Mouse (Mus musculus) thymus, postnatal 36 days (tissue): ENCODE data around the gene Actl11.
A peak's percentile ranks its signal among the peaks of the same experiment; 100 is the strongest.

ENCODE experiments used
- DNase-seq, 2 experiments: peaks; one replicate each; pipeline ENCODE4 v3.0.0; 2022; ENCODE audit warnings: mixed read lengths in 2 of 2

Actl11 gene

DNA sequence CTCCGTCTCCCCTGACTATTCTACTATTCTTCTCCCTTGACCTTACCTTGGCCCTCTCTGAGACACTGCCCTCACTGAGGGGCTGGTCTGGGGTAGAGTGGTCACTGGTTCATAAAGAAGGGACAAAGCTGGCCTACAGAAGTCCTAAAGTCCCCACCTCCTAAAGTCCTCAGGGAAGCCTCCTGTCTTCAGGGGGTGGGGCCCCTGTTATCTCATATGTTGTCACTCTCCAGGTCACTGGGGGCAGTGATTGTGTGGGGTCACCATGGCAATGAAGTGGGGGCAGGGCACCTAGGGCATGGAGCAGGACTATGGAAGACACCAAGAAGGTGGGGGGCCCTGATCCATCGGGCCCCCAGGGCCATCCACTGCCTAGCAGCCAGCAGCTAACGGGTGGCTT is at the start of gene Actl11:
Actl11 (plus strand) TSS at position 301 of the 400 bp plus-strand sequence.
- DNase-seq = no peak

DNA sequence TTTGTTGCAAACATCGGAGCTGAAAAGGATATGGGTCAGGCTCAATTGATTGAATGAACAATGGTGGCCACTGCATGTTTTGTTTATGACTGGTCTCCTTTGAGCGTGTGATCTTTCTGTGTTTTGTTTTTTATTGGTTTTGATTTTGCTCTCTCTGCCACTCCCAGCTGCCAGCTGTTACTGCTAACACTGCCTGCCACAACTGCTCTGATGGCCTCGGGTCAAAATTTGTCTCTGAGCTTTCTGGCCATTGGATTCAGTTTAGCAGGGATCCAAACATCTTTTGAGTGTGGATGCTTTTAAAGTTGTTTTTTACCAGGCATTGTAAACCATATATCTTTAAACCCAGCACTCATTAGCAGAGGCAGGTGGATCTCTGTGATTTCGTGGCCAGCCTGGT is 47.9 kb upstream of the Actl11 start:
- no peak for DNase-seq

GRCm38 (mm10) chr9:107887804-107888266 is 40.4 kb upstream of the Actl11 start, which contains the start of gene Mon1a:
Mon1a (plus strand) TSS chr9:107888151.
- DNase-seq = peak; percentile 87 to 94

- peak in 1 of 2 experiments; percentile 49 for DNase-seq
Observed at GRCm38 (mm10) chr9:107888267-107888850, 39.9 kb upstream of the Actl11 start.

DNA sequence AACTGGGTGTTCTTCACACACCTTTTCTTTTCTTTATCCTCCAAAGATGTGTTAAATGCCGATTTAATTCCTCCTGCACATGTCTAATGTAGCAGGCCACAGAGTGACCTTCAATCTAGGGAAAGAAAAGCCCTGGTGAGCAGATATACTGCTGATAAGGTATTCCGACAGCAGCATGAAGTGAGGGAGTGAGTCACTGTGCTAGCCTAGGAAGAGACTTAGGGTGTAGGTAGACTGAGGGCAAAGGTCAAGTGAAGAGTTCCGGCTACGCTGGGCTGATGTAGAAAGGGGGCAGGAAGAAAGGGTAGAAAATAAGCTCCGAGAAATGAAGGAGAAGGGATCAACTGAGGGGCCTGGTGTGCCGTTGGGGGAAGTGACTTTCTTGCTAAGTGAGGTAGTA is 38.0 kb upstream of the Actl11 start:
- no peak for DNase-seq

- DNase-seq = no peak
Observed at GRCm38 (mm10) chr9:107891023-107891422, 37.2 kb upstream of the Actl11 start.

DNA sequence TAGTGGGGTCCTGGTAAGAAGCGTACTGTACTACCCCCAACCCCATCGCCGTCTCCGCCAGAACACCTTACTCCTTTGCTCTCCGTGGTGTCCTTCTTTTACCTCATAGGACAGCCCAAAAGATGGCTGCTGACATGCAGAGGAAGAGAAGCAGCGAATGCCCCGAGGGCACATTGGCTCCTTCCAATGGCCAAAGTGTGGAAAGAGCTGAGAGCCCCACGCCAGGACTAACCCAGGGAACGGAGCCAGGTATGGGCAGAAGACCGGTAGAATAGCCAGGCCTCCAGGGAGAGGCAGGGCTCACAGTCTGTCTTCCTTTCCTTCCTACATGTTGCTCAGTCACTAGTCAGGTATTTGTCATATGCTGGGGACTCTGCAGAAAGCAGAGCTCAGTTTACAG is 29.7 kb upstream of the Actl11 start:
- no peak for DNase-seq

DNA sequence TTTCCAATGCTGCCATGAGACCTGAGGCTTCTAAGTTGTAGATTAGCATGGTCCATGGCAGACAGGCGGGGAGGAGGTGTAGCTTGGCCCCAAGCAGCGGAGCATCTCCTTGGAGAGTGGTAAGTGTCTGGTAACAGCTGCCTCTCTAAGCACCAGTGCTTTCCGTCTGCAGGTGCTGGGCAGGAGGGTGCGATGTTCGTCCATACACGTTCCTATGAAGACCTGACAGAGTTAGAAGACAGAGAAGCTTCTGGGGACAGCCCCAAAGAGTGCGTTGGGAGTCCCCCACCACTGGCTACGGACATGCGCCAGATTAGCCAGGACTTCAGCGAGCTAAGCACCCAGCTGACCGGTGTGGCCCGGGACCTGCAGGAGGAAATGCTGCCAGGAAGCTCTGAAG is 28.4 kb upstream of the Actl11 start:
- DNase-seq = no peak

- peak; percentile 47 to 52 for DNase-seq
Observed at GRCm38 (mm10) chr9:107900840-107901626, 27.2 kb upstream of the Actl11 start.

- DNase-seq = no peak
Observed at GRCm38 (mm10) chr9:107901627-107901914, 26.7 kb upstream of the Actl11 start.

DNA sequence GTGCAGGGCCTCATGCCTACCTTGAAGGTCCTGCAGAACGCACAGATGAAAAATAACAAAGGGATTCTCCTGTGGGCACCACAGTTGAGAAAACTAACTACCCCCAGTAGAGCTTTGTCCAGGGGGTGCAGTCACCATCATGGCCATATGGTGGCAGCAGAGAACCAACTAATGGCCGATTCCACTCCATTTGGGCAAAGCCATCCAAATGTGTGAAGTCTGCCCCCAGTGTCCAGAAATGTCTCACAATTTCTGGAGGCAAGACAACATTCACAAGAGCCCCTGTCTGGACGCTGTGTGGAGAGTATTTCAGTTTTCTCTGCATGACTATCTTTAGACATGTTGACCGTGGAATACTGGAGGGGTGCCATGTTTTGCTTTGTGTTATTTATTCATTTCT is 23.5 kb upstream of the Actl11 start:
- DNase-seq = peak; percentile 81 to 85

DNA sequence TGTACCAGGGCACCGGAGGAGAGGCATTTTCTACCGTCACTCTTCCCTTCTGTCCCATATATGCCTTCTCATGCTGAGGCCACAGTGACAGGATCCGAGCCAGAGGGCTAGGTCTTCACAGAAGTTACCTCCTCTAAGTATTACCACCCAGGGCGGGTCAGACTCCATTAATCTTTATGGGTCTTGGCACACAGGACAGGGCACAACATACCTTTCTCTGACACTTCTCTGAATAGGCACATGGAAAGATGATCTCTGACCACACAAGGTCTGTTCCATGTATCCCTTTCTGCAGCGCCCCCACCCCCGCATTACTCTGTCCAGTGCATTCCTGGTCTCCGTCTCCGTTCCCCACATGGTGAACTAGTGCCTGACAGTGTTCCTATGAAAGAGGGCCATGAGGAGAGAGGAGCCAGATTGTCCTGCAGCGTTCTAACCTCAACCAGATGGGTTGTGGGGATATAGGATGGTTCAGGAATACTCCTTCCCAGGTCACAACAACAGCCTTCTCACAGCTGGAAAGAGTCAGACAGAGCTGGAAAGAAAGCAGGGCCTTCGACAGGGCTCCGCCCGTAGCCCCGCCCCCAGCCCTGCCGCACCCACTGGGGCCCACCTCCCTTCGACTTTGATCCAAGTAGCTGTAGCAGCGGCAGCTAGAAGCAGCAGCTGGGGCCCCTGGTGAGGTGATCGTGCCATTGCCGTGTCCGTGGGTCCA is 21.9 kb upstream of the Actl11 start, which contains the start of gene Mst1r:
Mst1r (plus strand) TSS at position 622 of the 715 bp plus-strand sequence.
- peak; percentile 72 to 82 for DNase-seq

DNA sequence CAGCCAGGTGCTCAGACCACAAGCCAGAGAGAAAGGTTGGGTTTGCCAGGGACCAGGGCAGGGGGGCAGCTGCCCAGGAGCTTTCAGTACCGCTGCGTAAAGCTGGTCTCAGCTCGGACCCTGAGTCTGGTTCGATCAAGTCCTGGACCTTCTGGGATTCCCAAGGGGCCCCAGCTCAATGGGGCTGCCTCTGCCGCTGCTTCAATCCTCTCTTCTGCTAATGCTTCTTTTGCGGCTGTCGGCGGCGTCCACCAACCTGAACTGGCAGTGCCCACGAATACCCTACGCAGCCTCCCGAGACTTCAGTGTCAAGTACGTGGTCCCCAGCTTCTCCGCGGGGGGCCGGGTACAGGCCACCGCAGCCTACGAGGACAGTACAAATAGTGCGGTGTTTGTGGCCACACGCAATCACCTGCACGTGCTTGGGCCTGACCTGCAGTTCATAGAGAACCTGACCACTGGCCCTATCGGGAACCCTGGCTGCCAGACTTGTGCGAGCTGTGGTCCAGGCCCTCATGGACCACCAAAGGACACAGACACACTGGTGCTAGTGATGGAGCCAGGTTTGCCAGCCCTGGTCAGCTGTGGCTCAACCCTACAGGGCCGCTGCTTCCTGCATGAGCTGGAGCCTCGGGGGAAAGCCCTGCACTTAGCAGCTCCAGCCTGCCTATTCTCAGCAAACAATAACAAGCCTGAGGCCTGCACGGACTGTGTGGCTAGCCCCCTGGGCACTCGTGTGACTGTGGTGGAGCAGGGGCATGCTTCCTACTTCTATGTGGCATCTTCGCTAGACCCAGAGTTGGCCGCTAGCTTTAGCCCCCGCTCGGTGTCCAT is 21.1 kb upstream of the Actl11 start:
- DNase-seq = no peak

DNA sequence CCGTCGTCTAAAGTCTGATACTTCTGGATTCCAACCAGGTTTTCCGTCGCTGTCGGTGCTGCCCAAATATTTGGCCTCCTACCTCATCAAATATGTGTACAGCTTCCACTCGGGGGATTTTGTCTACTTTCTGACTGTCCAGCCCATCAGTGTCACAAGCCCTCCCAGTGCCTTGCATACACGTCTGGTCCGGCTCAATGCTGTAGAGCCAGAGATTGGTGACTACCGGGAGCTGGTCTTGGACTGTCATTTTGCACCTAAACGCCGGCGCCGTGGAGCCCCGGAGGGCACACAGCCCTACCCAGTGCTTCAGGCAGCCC is 20.5 kb upstream of the Actl11 start:
- DNase-seq = no peak

- DNase-seq = no peak
Observed at GRCm38 (mm10) chr9:107908410-107909158, 19.7 kb upstream of the Actl11 start.

DNA sequence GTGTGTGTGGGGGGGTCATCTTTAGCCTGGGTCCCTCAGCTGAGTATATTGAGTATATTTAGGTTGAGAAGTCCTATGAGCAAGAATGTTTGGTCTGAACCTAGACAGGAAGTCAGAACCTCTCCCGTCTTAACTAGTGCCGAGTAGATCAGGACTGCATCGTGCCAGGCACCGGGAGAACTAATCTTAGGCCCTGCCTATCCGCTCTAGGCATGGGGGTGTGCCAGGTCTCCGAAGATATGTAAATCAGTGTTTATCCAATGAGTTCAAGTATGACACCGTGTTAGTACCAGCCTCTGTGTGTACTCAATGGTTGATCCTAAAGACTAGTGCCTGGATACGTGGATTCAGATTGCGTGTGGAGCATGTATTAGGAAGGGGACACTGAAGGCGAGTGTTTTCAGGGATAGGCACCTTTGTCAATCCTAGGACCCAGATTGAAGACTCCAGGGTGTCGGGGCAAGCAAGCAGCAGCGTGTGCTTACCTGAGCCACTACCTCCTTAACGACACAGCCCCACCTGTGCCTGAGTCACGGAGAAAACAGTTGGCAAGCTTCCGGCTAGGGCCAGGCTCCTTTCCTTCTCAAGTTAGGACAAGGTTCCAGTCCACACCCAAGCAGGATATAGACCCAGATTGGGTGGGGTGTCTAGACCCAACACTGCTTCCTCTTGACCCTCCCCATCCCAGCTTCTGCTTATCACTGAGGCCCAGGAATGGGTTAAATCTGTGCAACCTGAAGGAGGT is 18.1 kb upstream of the Actl11 start:
- DNase-seq = no peak

- DNase-seq = no peak
Observed at GRCm38 (mm10) chr9:107914764-107915420, 13.4 kb upstream of the Actl11 start.

GRCm38 (mm10) chr9:107917895-107918608 is 10.2 kb upstream of the Actl11 start:
- DNase-seq = no peak

DNA sequence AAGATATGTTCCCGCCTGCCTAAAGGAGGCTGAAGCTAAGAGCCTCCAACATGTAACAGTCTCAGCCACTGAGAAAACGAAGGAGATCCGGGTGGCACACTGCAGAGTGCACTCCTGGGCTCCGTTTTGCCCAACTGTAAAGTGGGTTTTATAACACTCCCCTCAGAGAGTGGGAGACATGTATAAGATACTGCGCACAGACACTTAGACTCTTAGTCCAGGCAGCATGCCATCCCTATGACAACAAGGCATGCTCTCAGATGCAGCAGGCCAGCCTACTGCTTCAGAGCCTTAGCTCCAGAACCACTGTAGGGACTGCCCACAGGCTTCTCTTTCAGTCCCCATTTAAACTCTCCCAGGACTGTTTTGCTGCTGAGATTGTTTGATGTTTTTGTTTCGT is 9.4 kb upstream of the Actl11 start:
- no peak for DNase-seq

DNA sequence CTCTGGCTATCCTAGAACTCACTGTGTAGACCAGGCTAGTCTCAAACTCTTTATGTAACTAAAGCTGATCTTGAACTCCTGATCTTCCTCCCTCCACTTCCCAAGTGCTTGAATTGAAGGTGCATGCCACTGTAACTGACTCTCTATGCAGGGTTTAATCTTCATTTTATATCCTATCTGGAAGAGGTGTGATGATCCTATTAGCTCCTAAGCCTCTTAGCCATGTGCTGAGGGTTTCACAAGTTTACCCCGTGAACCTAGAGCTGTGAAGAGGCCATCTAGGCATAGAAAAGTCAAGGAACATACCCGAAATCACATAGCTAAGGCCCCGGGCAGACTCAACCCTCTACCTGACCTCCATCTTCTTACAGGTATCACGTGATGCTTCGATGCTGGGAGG is 8.8 kb upstream of the Actl11 start:
- no peak for DNase-seq
